Mouse (Mus musculus): ENCODE data around the gene Fam172a. TPM values are rescaled to one million over a fixed set of nuclear protein-coding genes. Genes with fewer than 3 reads are reported as not detected.

Gene Fam172a
- polyA plus RNA-seq, 1 experiment from 2014 or later: 22.8 TPM

DNA sequence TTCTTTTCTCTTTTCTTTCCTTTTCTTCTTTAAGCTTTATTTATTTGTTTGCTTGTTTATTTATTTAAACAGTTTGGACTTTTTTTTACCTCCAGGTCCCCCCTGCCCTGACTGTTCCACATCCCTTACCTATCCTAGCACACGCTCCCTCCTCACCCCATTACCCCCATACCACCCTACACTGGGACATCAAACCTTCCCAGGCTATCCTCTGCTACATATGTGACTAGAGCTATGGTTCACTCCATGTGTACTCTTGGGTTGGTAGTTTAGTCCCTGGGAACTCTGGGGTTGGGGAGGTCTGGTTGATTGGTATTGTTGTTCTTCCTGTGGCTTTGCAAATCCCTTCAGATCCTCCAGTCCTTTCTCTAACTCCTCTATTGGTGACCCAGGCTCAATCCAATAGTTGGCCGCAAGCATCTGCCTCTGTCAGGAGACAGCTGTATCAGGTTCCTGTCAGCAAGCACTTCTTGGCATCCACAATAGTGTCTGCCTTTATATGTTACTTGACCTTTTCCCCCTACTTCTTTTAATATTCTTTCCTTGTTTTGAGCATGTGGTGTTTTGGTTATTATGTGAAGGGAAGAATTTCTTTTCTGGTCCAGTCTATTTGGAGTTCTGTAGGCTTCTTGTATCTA, 141.3 kb downstream of the Fam172a start:
- Histone ChIP-seq H3K27me3 (replicated peaks; ENCODE audit: control insufficient read depth, insufficient read depth, low read length) (no peaks in the 10 kb centered on the region), H3K4me1 (replicated peaks; ENCODE audit: control insufficient read depth, insufficient read depth, low read length) (no peaks in the 10 kb centered on the region), H3K27ac (ENCODE audit: low read depth, low read length) (no peak overlapping the region), H3K9ac (ENCODE audit: low read depth, low read length) (no peak overlapping the region), H3K4me2 (no peak overlapping the region), H3K4me3 (ENCODE audit: low read depth, low read length) (no peak overlapping the region), H3K36me3 (ENCODE audit: control insufficient read depth, insufficient read depth, low read length) (no peaks in the 10 kb centered on the region), H3K9me3 (ENCODE audit: control insufficient read depth, low read length) (no peaks in the 10 kb centered on the region)
- no peak for ATAC-seq (replicated peaks; ENCODE audit: low FRiP score)
- no peak for DNase-seq (ENCODE audit: low spot score)
- 94% methylated on average over 2 of the region's 2 CpGs for WGBS

- Histone ChIP-seq H3K9me3 (ENCODE audit: control insufficient read depth, low read length) (no peaks in the 10 kb centered on the region), H3K36me3 (ENCODE audit: control insufficient read depth, insufficient read depth, low read length) (no peaks in the 10 kb centered on the region), H3K27ac (ENCODE audit: low read depth, low read length) (no peak overlapping the region), H3K4me2 (no peak overlapping the region), H3K27me3 (replicated peaks; ENCODE audit: control insufficient read depth, insufficient read depth, low read length) (no peaks in the 10 kb centered on the region), H3K4me1 (replicated peaks; ENCODE audit: control insufficient read depth, insufficient read depth, low read length) (no peaks in the 10 kb centered on the region), H3K9ac (ENCODE audit: low read depth, low read length) (no peak overlapping the region), H3K4me3 (ENCODE audit: low read depth, low read length) (no peak overlapping the region)
- no peak for DNase-seq (ENCODE audit: low spot score)
- no peak for ATAC-seq (replicated peaks; ENCODE audit: low FRiP score)
- WGBS: 82% methylated on average over 4 of the region's 4 CpGs
These were observed 147.0 kb downstream of the Fam172a start for GRCm38 (mm10) chr13:77848868-77849267.

- H3K4me1 ChIP-seq (replicated peaks; ENCODE audit: control insufficient read depth, insufficient read depth, low read length): no peaks in the 10 kb centered on the region
- H3K27me3 ChIP-seq (replicated peaks; ENCODE audit: control insufficient read depth, insufficient read depth, low read length): no peaks in the 10 kb centered on the region
- no peak overlapping the region for H3K4me2 ChIP-seq
- H3K27ac ChIP-seq (ENCODE audit: low read depth, low read length): no peak overlapping the region
- no peak overlapping the region for H3K4me3 ChIP-seq (ENCODE audit: low read depth, low read length)
- H3K9me3 ChIP-seq (ENCODE audit: control insufficient read depth, low read length): no peaks in the 10 kb centered on the region
- H3K9ac ChIP-seq (ENCODE audit: low read depth, low read length): no peak overlapping the region
- 92% methylated on average over 1 of the region's 1 CpGs for WGBS
- DNase-seq (ENCODE audit: low spot score) (no peak), ATAC-seq (replicated peaks; ENCODE audit: low FRiP score) (no peak)
- H3K36me3 ChIP-seq (ENCODE audit: control insufficient read depth, insufficient read depth, low read length): no peaks in the 10 kb centered on the region
These were observed 163.0 kb downstream of the Fam172a start for GRCm38 (mm10) chr13:77864804-77865203.

DNA sequence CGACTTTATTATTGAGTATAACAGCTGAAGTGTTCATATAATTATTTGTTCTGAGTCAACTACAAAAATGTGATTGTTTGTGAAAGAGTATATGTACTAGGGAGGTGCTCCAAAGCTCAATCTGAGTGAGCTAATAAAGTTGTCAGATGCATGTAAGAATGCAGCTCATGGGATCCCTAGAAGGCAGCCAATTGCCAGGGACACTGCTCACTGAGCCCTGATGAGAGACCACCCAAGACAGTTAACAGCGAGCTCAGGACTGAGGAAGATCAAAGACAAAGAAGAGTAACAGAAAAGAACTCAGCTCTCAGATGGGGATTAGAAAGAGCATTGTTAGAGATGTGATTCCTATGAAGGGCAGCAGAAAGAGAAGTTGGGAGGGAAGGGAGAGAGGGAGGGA, 166.5 kb downstream of the Fam172a start:
- Histone ChIP-seq H3K4me1 (replicated peaks; ENCODE audit: control insufficient read depth, insufficient read depth, low read length) (no peaks in the 10 kb centered on the region), H3K4me3 (ENCODE audit: low read depth, low read length) (no peak overlapping the region), H3K36me3 (ENCODE audit: control insufficient read depth, insufficient read depth, low read length) (no peaks in the 10 kb centered on the region), H3K9ac (ENCODE audit: low read depth, low read length) (no peak overlapping the region), H3K27ac (ENCODE audit: low read depth, low read length) (no peak overlapping the region), H3K4me2 (no peak overlapping the region), H3K27me3 (replicated peaks; ENCODE audit: control insufficient read depth, insufficient read depth, low read length) (no peaks in the 10 kb centered on the region), H3K9me3 (ENCODE audit: control insufficient read depth, low read length) (no peaks in the 10 kb centered on the region)
- DNase-seq (ENCODE audit: low spot score) (no peak), ATAC-seq (replicated peaks; ENCODE audit: low FRiP score) (no peak)
- 64% methylated on average over 2 of the region's 2 CpGs for WGBS

DNA sequence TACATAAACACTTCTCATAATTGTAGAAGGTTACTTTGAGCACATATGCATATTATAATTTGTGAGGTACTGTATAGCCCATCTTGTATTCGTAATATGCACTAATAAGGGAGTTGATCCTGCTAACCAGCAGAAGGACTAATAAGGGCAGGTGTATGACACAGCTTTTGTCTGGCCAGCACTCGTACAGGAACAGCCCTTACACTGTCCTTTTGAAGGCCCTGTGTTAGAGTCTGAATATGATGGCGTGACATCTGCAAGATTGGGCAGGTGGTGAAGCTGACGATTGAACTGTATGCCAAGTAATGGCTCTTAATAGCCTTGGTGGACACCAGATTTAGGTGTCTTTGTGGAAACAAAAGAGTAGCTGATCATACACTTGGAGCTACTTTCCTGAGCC, 176.3 kb downstream of the Fam172a start:
- H3K27me3 ChIP-seq (replicated peaks; ENCODE audit: control insufficient read depth, insufficient read depth, low read length): no peaks in the 10 kb centered on the region
- no peaks in the 10 kb centered on the region for H3K36me3 ChIP-seq (ENCODE audit: control insufficient read depth, insufficient read depth, low read length)
- no peaks in the 10 kb centered on the region for H3K4me1 ChIP-seq (replicated peaks; ENCODE audit: control insufficient read depth, insufficient read depth, low read length)
- H3K4me3 ChIP-seq (ENCODE audit: low read depth, low read length): no peak overlapping the region
- H3K27ac ChIP-seq (ENCODE audit: low read depth, low read length): no peak overlapping the region
- ATAC-seq (replicated peaks; ENCODE audit: low FRiP score) (no peak), DNase-seq (ENCODE audit: low spot score) (no peak)
- H3K9me3 ChIP-seq (ENCODE audit: control insufficient read depth, low read length): no peaks in the 10 kb centered on the region
- H3K9ac ChIP-seq (ENCODE audit: low read depth, low read length): no peak overlapping the region
- H3K4me2 ChIP-seq: no peak overlapping the region
- WGBS: 82% methylated on average over 4 of the region's 4 CpGs

DNA sequence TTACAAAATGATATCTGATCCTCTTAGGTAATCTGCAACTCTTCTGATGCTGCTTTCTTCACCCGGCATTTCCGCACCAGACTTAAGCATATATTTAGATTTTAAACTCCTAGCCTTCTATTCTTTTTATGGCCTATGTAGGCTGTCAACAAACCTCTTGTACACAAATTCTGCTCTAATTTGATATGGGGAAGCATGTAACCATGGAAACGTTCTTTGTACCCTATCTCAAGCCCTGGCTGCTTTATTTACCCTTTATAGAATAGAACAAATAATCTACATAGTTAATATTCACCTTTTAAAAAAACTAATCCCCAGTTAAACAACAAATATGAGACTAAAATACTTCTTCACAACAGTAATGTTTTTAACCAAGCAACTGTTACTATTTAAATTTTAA, 176.7 kb downstream of the Fam172a start:
- DNase-seq (ENCODE audit: low spot score) (no peak), ATAC-seq (replicated peaks; ENCODE audit: low FRiP score) (no peak)
- H3K4me1 ChIP-seq (replicated peaks; ENCODE audit: control insufficient read depth, insufficient read depth, low read length): no peaks in the 10 kb centered on the region
- 71% methylated on average over 3 of the region's 3 CpGs for WGBS
- no peak overlapping the region for H3K4me2 ChIP-seq
- H3K9ac ChIP-seq (ENCODE audit: low read depth, low read length): no peak overlapping the region
- no peaks in the 10 kb centered on the region for H3K36me3 ChIP-seq (ENCODE audit: control insufficient read depth, insufficient read depth, low read length)
- no peaks in the 10 kb centered on the region for H3K9me3 ChIP-seq (ENCODE audit: control insufficient read depth, low read length)
- H3K27ac ChIP-seq (ENCODE audit: low read depth, low read length): no peak overlapping the region
- no peaks in the 10 kb centered on the region for H3K27me3 ChIP-seq (replicated peaks; ENCODE audit: control insufficient read depth, insufficient read depth, low read length)
- no peak overlapping the region for H3K4me3 ChIP-seq (ENCODE audit: low read depth, low read length)

- ATAC-seq (replicated peaks; ENCODE audit: low FRiP score) (no peak), DNase-seq (ENCODE audit: low spot score) (no peak)
- Histone ChIP-seq H3K9me3 (ENCODE audit: control insufficient read depth, low read length) (no peaks in the 10 kb centered on the region), H3K9ac (ENCODE audit: low read depth, low read length) (no peak overlapping the region), H3K36me3 (ENCODE audit: control insufficient read depth, insufficient read depth, low read length) (no peaks in the 10 kb centered on the region), H3K4me1 (replicated peaks; ENCODE audit: control insufficient read depth, insufficient read depth, low read length) (no peaks in the 10 kb centered on the region), H3K4me3 (ENCODE audit: low read depth, low read length) (no peak overlapping the region), H3K27me3 (replicated peaks; ENCODE audit: control insufficient read depth, insufficient read depth, low read length) (no peaks in the 10 kb centered on the region), H3K4me2 (no peak overlapping the region), H3K27ac (ENCODE audit: low read depth, low read length) (no peak overlapping the region)
- WGBS: 57% methylated on average over 2 of the region's 2 CpGs
These were observed 195.8 kb downstream of the Fam172a start for GRCm38 (mm10) chr13:77897619-77898018.

DNA sequence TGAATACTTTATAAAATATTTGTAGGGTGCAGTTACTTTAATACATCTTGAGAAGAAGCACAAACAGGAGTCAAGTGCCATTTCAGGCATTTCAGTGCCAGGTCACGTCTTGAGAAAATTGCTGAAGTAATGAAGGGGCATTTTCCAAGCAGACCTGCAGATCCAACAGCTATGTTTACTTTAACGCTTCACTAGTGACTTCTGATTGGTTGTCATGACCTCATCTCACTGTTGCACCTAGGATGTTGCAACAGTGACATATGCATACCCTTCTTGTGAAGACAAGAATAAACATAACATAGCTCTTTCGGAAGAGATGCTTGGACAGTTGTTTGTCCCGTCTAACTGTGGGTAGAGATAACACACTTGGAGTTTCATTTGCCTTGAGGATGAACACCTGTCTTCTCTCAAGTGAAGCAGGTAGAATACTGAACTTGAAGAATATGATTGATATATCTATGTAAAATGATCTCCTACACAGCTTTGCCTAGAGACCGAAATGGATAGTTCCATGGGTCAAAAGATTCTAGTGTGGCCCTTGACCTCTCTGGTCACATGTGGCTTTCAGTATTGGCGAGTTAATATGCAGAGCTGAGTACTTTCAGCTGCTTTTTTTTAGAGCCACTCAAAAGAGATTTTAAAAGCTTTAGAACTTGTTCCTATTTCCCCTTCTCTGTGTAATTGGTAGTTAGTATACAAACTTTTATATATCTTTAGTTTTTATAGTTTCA, 196.4 kb downstream of the Fam172a start:
- 70% methylated on average over 6 of the region's 6 CpGs for WGBS
- ATAC-seq (replicated peaks; ENCODE audit: low FRiP score): no peak
- H3K9ac ChIP-seq (ENCODE audit: low read depth, low read length): no peak overlapping the region
- H3K4me1 ChIP-seq (replicated peaks; ENCODE audit: control insufficient read depth, insufficient read depth, low read length): no peaks in the 10 kb centered on the region
- no peak overlapping the region for H3K4me3 ChIP-seq (ENCODE audit: low read depth, low read length)
- H3K27me3 ChIP-seq (replicated peaks; ENCODE audit: control insufficient read depth, insufficient read depth, low read length): no peaks in the 10 kb centered on the region
- H3K36me3 ChIP-seq (ENCODE audit: control insufficient read depth, insufficient read depth, low read length): no peaks in the 10 kb centered on the region
- no peaks in the 10 kb centered on the region for H3K9me3 ChIP-seq (ENCODE audit: control insufficient read depth, low read length)
- H3K4me2 ChIP-seq: no peak overlapping the region
- H3K27ac ChIP-seq (ENCODE audit: low read depth, low read length): no peak overlapping the region
- no peak for DNase-seq (ENCODE audit: low spot score)

DNA sequence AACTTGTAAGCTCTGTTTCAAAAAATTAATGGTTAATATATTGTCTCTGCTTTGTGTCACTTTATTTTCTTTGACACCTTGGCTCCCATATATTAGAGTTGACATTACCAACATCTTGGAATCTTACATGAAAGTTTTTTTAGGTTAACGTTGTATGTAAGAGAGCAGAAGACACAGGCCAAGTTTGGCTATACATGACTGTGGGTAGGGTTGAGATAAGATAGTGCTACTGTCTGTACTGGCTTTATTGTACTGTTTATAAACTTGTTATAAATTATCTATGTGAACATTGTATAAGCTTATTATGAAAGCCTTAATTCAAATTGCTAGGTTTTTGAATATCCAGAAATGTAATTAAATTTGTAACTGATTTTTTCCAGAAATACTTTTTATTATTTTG, 197.9 kb downstream of the Fam172a start:
- Histone ChIP-seq H3K36me3 (ENCODE audit: control insufficient read depth, insufficient read depth, low read length) (no peaks in the 10 kb centered on the region), H3K4me3 (ENCODE audit: low read depth, low read length) (no peak overlapping the region), H3K27me3 (replicated peaks; ENCODE audit: control insufficient read depth, insufficient read depth, low read length) (no peaks in the 10 kb centered on the region), H3K4me1 (replicated peaks; ENCODE audit: control insufficient read depth, insufficient read depth, low read length) (no peaks in the 10 kb centered on the region), H3K9me3 (ENCODE audit: control insufficient read depth, low read length) (no peaks in the 10 kb centered on the region), H3K9ac (ENCODE audit: low read depth, low read length) (no peak overlapping the region), H3K4me2 (no peak overlapping the region), H3K27ac (ENCODE audit: low read depth, low read length) (no peak overlapping the region)
- ATAC-seq (replicated peaks; ENCODE audit: low FRiP score): no peak
- 59% methylated on average over 1 of the region's 1 CpGs for whole genome bisulfite sequencing
- DNase-seq (ENCODE audit: low spot score): no peak
